Mouse (Mus musculus): Measurements from ENCODE around the gene Krtap5-2.
"Not testable (repeated sequence)": the region's sequence is repeated elsewhere in the genome, so short reads cannot be mapped to it uniquely, and the experiment has no call there.

The Krtap5-2 gene

DNA sequence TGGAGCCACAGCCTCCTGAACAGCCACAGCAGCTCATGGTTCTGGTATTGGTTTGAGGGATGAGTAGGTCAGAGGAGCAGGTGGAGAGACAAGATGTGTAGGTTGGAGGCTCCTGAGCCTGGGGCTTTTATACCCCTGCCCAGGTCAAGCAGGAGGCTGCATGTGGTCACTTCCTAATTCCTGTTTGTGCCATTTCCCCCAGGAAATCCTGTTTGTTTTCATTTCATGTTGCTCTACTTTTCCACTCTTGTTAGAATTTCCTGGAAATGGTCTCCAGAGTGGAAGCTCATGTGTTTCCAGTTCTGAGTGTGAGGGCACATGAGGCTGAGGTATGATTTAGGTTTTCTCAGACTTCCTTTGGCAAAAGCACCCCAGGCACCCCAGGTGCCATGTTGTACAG, at the start of gene Krtap5-2:
Gene Krtap5-2, minus strand, starts transcription at position 101 of the 400 bp plus-strand sequence.
- not testable (repeated sequence) for DNase-seq (ENCODE audit: low spot score in 2 of 2)

DNA sequence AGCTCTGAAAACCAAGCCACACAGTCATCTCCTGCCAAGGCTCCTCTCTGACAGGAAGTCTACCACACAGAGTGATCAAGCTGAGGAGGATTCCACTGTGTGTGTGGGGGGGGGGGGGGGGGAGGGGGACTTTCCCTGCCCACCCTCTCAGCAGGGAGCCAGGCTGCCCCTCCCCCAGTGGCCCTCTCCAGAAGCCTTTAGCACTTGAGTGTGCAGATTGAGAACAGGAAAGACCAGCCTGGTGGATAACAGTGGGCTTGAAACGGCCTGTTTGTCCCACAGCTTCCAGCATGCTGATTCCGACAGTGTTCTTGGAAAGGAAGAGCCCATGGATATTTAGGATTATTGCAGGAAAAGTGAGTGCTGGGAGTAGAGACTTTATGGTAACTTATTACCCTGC, 48.7 kb upstream of the Krtap5-2 start:
- DNase-seq (ENCODE audit: low spot score in 2 of 2) = no peak

DNA sequence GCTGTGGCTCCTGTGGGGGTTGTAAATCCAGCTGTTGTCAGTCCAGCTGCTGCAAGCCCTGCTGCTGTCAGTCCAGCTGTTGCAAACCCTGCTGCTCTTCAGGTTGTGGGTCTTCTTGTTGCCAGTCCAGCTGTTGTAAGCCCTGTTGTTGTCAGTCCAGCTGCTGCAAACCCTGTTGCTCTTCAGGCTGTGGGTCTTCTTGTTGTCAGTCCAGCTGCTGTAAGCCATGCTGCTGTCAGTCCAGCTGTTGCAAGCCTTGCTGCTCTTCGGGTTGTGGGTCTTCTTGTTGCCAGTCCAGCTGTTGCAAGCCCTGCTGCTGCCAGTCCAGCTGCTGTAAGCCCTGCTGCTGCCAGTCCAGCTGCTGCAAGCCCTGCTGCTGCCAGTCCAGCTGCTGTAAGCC, 36.3 kb upstream of the Krtap5-2 start:
- not testable (repeated sequence) for DNase-seq (ENCODE audit: low spot score in 2 of 2)

DNA sequence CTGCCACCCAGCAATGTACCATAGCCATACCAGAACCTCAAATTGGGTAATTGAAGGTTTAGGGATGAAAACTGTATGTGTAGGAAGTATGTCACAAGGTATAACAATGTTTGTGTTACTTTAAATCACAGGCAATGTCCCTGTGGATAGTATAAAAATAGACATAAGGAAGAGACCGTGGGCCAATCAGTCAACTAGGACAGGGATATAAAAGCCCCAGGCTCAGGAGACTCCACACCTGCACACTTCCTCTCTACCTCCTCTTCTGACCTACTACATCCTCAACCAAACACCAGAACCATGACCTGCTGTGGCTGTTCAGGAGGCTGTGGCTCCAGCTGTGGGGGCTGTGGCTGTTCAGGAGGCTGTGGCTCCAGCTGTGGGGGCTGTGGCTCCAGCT, 35.8 kb upstream of the Krtap5-2 start, which contains the start of gene Gm7579:
Gene Gm7579, plus strand, starts transcription at position 301 of the 400 bp plus-strand sequence.
- DNase-seq (ENCODE audit: low spot score in 2 of 2) = no peak

DNA sequence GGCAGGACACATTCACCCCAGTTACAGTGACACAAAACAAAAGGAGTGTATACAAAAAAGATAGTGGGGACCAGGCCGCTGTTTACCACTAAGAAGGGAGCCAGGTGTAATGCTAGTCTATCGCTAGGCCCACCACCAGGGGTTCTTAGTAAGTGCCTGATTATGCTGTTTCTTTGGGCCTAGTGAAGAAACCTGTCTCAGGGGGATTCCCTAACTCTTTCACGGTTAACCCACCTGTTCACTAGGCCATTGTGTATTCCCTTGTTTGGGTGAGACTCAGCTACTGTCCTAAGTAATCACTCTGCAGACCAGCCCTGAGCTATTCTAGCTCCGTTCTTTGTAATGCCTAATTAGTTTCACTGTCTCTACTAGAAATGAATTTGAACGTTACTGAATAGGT, 31.1 kb upstream of the Krtap5-2 start:
- DNase-seq (ENCODE audit: low spot score in 2 of 2) = not testable (repeated sequence)

DNA sequence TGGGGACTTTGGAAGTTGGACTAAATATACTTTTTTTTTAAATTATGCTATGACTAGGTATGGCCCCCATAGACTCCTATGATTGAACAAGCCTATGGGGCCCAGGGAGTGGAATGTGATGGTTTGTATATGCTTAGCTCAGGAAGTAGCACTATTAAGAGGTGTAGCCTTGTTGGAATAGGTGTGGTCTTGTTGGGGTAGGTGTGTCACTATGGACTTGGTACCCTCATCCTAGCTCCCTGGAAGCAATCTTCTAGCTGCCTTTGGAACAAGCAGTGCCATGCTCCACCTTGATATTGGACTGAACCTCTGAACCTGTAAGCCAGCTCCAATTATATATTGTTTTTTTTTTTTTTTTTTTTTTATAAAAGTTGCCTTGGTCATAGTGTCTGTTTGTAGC, 29.7 kb upstream of the Krtap5-2 start:
- DNase-seq (ENCODE audit: low spot score in 2 of 2) = no peak

DNA sequence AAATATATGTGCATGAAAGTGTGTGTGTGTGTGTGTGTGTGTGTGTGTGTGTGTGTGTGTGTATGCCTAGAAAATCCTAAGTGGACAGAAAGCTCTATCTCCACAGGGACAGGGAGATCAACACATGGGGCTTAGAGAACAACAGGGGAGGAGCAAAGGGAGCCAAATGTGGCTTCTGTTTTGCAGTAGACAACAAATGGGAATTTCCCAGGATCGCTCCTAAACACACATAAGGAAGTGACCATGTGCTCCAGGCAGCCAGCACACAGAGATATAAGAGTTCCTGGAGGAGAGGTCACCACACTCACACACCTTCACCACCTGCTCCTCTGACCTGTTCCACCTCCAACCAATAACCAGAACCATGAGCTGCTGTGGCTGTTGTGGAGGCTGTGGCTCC, 25.3 kb upstream of the Krtap5-2 start, which contains the start of gene Krtap5-3:
Gene Krtap5-3, plus strand, starts transcription at position 301 of the 400 bp plus-strand sequence.
- DNase-seq (ENCODE audit: low spot score in 2 of 2) = no peak

DNA sequence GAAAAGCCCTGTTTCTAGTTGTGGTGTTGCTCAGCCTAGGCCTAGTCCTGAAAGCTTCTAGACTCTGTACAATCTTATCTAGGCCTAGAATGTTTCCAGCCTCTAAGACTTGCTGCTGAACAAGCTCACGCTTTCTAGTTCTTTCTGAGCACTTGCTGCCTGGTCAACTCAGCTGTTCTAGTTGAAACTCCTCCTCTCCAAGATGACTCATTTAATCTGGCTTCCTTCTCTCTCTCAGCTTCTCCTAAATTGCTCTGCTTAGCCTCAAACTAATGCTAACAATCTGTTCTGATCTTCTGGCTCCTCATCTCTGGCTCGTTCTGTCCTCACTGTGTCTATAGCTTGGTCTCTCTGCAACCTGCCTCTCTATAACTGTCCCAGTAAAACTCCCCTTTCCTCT, 22.9 kb upstream of the Krtap5-2 start:
- DNase-seq (ENCODE audit: low spot score in 2 of 2) = no peak

DNA sequence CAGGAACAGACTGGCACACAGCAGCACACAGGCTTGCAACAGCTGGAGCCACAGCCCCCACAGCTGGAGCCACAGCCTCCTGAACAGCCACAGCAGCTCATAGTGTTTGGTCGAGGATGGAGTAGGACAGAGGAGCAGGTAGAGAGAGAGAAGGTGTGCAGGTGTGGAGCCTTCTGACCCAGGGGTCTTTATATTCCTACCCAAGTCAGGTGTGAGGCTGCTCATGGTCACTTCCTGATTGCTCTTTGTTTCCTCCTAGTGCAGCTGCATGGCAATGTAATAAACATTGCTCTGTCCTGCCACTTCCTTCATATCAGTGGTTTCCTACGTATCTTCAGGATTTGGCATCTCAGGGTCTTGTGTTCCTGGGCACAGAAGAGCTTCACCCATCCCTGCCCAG, 14.5 kb upstream of the Krtap5-2 start, which contains the start of gene Gm10153:
Gene Gm10153, minus strand, starts transcription at position 101 of the 400 bp plus-strand sequence.
- DNase-seq (ENCODE audit: low spot score in 2 of 2) = no peak

DNA sequence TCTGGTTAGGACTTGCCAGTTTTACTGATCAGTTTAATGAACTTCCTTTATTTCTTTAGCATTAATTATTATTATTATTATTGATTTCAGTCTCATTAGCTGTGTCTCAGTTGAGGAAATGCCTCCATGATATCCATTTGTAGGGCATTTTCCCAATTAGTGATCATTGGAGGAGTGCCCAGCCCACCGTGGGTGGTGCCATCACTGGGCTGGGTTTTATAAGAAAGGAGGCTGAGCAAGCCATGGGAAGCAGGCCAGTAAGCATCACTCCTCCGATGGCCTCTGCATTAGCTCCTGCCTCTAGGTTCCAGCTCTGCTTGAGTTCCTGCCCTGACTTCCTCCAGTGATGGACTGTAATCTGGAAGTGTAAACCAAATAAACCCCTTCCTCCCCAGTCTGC, 12.4 kb upstream of the Krtap5-2 start:
- no peak for DNase-seq (ENCODE audit: low spot score in 2 of 2)

DNA sequence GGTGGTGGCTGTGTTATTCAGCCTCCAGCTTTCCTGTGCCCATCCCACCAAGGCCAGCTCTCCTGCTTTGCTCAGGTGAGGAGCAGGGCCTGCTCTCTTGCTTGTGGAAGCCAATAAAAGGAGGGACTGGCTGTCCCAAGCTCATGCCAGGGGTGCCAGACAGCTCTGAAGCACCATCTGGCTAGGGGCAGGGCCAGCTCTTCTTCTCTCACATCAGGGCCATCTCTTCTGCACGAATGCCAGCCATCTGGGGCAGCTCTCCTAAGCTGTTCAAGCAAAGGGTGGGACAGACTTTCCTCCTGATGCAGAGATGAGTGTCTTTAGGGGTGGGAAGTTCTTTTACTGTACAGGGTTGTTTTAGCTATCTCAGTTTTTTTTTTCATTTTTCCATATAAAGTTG, 5.2 kb upstream of the Krtap5-2 start:
- DNase-seq (ENCODE audit: low spot score in 2 of 2) = no peak

DNA sequence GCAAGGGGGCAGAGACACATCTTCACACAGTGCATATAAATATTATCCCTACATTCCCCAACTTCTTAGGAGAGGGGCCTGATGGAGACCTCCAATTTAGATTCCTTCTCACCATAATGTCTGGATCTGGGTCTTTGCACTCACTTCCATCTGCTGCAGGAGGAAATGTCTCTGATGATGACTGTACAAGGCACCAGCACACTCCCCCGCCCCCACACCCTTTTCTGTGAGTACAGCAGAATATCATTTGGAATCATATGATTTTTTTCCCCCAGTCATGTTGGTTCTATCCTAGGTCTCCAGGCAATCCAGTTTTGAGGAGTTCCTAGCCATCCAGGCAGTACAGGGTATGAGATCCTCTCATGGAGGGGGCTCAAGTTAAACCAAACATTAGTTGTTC, 2.9 kb upstream of the Krtap5-2 start:
- DNase-seq (ENCODE audit: low spot score in 2 of 2) = no peak

DNA sequence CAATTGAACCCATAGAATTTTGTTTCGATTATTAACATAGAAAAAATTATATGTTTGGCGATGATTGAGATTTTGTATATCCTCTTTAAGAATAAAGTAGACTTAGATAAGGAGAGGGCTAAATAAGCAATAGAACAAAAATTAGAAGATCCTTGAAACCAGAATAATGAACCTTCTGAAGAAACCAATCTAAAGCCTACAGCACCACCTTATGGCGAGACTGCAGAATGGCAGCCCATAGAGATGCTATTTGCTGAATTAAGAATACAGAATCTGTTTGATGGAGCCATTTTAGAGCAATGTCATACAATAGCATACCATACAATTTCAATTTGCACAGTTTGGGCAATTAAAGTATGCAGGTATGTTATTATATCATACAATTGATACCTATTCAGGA, 6.0 kb downstream of the Krtap5-2 start:
- DNase-seq (ENCODE audit: low spot score in 2 of 2) = no peak

DNA sequence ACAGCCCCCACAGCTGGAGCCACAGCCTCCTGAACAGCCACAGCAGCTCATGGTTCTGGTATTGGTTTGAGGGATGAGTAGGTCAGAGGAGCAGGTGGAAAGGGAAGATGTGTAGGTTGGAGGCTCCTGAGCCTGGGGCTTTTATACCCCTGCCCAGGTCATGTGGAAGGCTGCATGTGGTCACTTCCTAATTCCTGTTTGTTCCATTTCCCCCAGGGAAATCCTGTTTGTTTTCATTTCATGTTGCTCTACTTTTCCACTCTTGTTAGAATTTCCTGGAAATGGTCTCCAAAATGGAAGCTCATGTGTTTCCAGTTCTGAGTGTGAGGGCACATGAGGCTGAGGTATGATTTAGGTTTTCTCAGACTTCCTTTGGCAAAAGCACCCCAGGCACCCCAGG, 10.2 kb downstream of the Krtap5-2 start, which contains the start of gene Gm4553:
Gene Gm4553, minus strand, starts transcription at position 101 of the 400 bp plus-strand sequence.
- not testable (repeated sequence) for DNase-seq (ENCODE audit: low spot score in 2 of 2)

DNA sequence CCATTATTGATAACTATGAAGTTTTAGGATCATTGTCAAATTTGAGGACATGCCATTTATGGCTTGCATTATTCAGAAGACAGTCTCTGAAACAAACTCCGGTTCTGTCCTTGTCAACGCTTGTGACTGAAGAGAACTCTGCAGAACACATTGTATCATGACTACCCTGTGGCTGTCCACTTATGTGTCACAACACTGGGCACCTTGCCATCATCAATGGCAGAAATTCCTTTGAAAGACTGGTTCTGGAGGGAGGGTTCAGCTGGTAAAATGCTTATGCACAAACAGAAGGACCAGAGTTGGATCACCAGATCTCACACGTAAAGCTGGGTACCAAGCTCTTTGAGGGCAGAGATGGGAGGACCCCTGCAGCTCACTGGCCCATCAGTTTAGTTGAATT, 16.4 kb downstream of the Krtap5-2 start:
- DNase-seq (ENCODE audit: low spot score in 2 of 2) = no peak

DNA sequence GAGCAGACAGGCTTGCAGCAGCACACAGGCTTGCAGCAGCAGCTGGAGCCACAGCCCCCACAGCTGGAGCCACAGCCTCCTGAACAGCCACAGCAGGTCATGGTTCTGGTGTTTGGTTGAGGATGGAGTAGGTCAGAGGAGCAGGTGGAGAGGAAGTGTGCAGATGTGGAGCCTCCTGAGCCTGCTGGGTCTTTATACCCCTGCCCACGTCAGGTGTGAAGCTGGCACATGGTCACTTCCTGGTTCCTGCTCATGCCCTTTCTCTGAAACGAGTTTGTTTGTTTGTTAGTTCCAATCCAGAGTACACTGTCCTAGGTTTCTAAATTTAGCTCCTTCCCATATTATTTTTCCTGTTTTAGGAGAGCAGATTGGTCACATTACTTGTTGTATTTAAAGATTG, 18.8 kb downstream of the Krtap5-2 start, which contains the start of gene Gm29735:
Gene Gm29735, minus strand, starts transcription at position 101 of the 400 bp plus-strand sequence.
- not testable (repeated sequence) for DNase-seq (ENCODE audit: low spot score in 2 of 2)

DNA sequence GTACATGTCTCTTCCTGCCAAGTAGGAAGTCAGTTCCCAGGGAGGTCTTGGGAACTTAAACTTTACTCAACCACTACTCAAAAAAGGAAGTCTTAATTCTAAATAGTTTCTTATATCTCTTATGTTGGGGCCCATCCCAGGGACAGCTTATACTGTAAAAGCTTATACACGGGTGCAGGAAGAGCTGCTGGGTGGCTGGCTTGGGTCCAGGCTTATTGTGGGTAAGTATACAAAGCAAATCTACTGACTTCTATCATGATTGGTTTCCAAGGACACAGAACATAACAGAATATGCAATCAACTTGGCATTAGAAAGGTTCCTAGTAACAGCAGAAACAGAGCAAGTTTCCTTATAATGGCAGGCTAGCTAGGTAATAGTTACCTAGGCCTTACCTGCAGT, 20.5 kb downstream of the Krtap5-2 start:
- no peak for DNase-seq (ENCODE audit: low spot score in 2 of 2)

DNA sequence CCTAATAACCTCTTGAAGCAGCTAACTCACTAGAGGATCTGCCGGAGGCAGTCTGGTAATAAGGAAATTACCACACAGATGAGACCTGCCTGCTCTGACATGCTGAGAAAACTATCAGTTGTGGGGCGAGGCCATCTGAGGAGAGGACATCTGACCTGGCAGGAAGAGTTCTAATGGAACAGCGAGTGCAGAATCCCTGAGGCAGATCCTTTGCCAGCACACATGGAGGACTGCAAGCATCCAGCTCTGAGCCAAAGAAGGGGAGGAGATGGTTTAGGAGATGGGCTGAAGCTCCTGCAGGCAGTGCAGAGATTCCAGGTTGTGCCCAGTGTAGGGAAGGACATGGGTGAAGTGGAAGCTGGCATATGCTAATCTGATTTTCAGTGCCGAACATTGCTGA, 23.6 kb downstream of the Krtap5-2 start:
- no peak for DNase-seq (ENCODE audit: low spot score in 2 of 2)

DNA sequence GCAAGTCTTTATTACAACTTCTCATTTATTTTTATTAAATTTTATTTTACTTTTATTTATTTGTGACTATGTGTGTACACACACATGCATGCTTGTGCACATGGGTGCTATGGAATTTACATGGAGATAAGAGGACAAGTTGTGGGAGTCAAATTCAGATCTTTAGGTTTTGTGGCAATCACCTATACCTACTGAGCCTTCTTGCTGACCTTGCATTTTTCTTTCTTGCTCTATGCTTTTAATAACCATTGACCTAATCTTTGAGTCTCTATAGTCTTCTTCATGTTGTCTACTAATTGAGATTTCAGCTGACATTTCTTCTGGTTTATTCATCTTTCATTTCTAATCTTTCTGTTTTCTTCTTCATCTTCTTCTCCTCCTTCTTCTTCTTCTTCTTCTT, 27.2 kb downstream of the Krtap5-2 start:
- DNase-seq (ENCODE audit: low spot score in 2 of 2) = no peak

DNA sequence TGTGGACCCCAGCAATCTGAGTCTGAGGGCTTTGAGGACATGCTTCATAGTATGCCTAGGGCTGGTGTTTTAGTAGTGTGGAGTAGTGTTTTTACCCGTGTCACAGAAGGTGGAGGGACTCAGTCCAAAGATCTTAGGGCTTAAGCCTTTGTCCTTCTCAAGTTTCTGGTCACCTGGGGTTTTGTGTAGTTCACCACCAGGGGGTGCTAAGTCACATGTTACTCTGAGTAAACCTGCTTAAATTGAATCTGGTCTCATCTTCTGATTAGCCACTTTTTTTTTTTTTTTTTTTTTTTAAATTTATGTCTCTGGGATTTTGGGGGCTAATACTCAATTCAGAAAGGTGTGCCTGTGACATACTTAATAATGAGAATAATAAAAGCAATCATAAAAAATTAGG, 29.8 kb downstream of the Krtap5-2 start:
- DNase-seq (ENCODE audit: low spot score in 2 of 2) = peak in 1 of 2 experiments; percentile 22

DNA sequence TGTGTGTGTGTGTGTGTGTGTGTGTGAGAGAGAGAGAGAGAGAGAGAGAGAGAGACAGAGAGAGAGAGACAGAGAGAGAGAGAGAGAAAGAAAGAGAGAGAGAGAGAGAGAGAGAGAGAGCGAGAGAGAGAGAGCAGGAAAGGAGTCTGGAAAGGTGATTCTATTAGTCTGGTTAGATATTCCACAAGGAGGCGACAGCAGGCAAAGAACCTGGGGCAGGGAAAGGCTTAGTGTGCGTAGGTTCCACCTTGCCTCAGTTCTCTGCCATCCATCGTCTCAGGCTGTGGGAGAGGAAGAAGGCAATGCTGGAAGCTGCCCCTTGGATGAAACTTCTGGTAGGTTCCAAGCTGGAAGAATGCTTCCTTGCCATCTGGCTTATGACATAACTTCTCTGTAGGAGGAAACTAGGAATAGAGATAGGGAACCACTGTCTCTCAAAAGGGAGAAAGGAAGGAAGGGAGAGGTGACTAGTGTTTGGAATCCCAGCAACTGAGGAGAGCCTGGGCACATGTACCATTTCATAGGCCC, 30.3 kb downstream of the Krtap5-2 start:
- DNase-seq (ENCODE audit: low spot score in 2 of 2) = no peak

DNA sequence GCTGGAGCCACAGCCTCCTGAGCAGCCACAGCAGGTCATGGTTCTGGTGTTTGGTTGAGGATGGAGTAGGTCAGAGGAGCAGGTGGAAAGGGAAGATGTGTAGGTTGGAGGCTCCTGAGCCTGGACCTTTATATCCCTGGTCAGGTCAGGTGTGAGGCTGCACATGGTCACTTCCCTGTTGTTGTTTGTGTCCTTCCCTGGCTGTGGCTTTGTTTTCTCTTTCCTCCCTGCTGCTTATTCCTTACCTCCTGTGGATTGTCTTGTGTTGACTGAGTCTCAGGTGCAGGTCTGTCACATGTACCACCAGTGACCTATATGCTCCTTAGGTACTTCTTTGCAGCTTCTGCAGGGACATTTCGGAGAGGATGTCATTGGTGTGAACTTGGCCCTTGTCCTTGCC, 31.3 kb downstream of the Krtap5-2 start, which contains the start of gene Gm45337:
Gene Gm45337, minus strand, starts transcription at position 101 of the 400 bp plus-strand sequence.
- DNase-seq (ENCODE audit: low spot score in 2 of 2) = no peak

DNA sequence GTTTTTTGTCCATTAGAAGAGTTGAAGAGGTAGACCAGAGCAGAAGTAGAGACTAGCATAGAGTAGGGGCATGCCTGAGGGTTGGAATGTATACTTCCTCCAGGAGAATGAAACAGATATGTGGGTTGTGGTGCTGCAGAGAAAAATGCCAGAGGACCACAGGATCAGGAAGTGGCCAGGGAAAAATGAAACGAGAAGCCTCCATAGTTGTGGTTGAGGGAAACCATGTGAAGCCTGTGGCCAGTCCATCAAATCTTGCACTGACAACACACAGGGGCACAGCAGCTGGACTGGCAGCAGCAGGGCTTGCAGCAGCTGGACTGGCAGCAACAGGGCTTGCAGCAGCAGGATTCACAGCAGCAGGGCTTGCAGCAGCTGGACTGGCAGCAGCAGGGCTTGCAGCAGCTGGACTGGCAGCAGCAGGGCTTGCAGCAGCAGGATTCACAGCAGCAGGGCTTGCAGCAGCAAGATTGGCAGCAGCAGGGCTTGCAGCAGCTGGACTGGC, 32.2 kb downstream of the Krtap5-2 start:
- DNase-seq (ENCODE audit: low spot score in 2 of 2) = not testable (repeated sequence)

DNA sequence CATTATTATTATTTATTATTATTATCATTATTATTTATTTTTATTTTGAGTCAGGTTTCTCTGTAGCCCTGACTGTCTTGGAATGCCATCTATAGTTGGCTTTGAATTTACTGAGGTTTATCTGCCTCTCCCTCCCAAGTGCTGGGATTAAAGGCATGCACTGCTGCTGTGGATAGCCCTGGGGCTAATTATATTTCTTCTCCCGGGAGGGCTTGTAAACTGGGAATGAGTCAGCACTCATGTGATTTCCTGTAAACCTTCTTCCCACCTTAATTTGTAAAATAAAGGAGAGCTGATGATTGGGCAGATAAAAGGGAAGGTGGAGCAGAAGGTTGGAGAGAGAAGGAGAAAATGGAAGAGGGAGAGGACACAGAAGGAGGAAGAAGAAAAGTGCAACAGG, 35.1 kb downstream of the Krtap5-2 start:
- no peak for DNase-seq (ENCODE audit: low spot score in 2 of 2)
